Mouse (Mus musculus) WW6 (cell line): ENCODE data around the gene Ciao2a.

ENCODE experiments used
- DNase-seq: peaks from one replicate; pipeline ENCODE4 v3.0.0-alpha.2; 2013; ENCODE audit warnings: low read depth, low spot score

The Ciao2a gene

GRCm38 (mm10) chr9:66160155-66160554, 33.7 kb downstream of the Ciao2a start:
- DNase-seq: no peak

GRCm38 (mm10) chr9:66162995-66163394, 36.6 kb downstream of the Ciao2a start:
- DNase-seq: no peak

- DNase-seq: no peak
Measured at GRCm38 (mm10) chr9:66167222-66167621, 40.8 kb downstream of the Ciao2a start.

GRCm38 (mm10) chr9:66168233-66168632, 41.8 kb downstream of the Ciao2a start:
- DNase-seq: no peak

- no peak for DNase-seq
Measured at GRCm38 (mm10) chr9:66170506-66170905, 44.1 kb downstream of the Ciao2a start.

GRCm38 (mm10) chr9:66171275-66171921, 45.0 kb downstream of the Ciao2a start:
- DNase-seq: no peak

GRCm38 (mm10) chr9:66173316-66173855, 47.0 kb downstream of the Ciao2a start:
- DNase-seq: no peak

- no peak for DNase-seq
Measured at GRCm38 (mm10) chr9:66174985-66175384, 48.6 kb downstream of the Ciao2a start.

GRCm38 (mm10) chr9:66177975-66178374, 51.6 kb downstream of the Ciao2a start:
- no peak for DNase-seq

- no peak for DNase-seq
Measured at GRCm38 (mm10) chr9:66179795-66180194, 53.4 kb downstream of the Ciao2a start.

GRCm38 (mm10) chr9:66181126-66181825, 54.9 kb downstream of the Ciao2a start:
- DNase-seq: peak; percentile 54

GRCm38 (mm10) chr9:66181826-66182678, 55.6 kb downstream of the Ciao2a start:
- no peak for DNase-seq

GRCm38 (mm10) chr9:66182679-66182993, 56.2 kb downstream of the Ciao2a start:
- no peak for DNase-seq

- no peak for DNase-seq
Measured at GRCm38 (mm10) chr9:66183023-66183422, 56.6 kb downstream of the Ciao2a start.

- DNase-seq: no peak
Measured at GRCm38 (mm10) chr9:66184572-66184971, 58.2 kb downstream of the Ciao2a start.

- no peak for DNase-seq
Measured at GRCm38 (mm10) chr9:66186426-66186825, 60.0 kb downstream of the Ciao2a start.
